Mouse (Mus musculus) small intestine, adult 2 months (tissue): ENCODE measurements at regions not wholly inside any gene's neighbourhood (a gene's known extent, or its start where the extent isn't known, plus 50 kb on each side); places are given as distances from the start of the nearest gene placed in this dataset.

Experiments used
- H3K27ac ChIP-seq: fragments of 200-500 bp; 2 replicates; pipeline ENCODE4 v1.5.1; 2012; ENCODE audit warnings: low read depth, low read length, control low read depth, inconsistent platforms; ENCODE audit not compliant: insufficient read depth
- H3K27me3 ChIP-seq: fragments of 200-500 bp; 2 replicates; pipeline ENCODE4 v1.6.1; 2012; ENCODE audit warnings: mild to moderate bottlenecking, moderate library complexity, low read length, inconsistent platforms; ENCODE audit not compliant: control insufficient read depth, insufficient read depth
- H3K36me3 ChIP-seq: fragments of 200-500 bp; 2 replicates; pipeline ENCODE4 v1.6.1; 2012; ENCODE audit warnings: mild to moderate bottlenecking, low read length, control low read depth, inconsistent platforms; ENCODE audit not compliant: control insufficient read depth, insufficient read depth
- H3K4me1 ChIP-seq: fragments of 200-500 bp; 2 replicates; pipeline ENCODE4 v1.6.1; 2012; ENCODE audit warnings: low read length, inconsistent platforms, mixed read lengths; ENCODE audit not compliant: control insufficient read depth, insufficient read depth, insufficient read length
- H3K4me3 ChIP-seq: fragments of 200-500 bp; 2 replicates; pipeline ENCODE4 v1.5.1; 2012; ENCODE audit warnings: low read depth, mild to moderate bottlenecking, control low read depth, inconsistent platforms, low read length, moderate library complexity
- CTCF ChIP-seq: fragments of 200-500 bp; IDR thresholded peaks from 2 replicates; pipeline ENCODE4 v1.5.1; 2012; ENCODE audit warnings: low read depth, mild to moderate bottlenecking, control low read depth, inconsistent platforms, low read length, moderate library complexity, mixed read lengths; ENCODE audit not compliant: insufficient replicate concordance, insufficient read length; ENCODE audit errors: extremely low read depth
- POLR2A ChIP-seq: fragments of 200-500 bp; IDR thresholded peaks from 2 replicates; pipeline ENCODE4 v1.6.1; 2012; ENCODE audit warnings: low read depth, mild to moderate bottlenecking, control low read depth, inconsistent platforms, low read length, moderate library complexity
- WGBS: fragments of 180-500 bp; shearing (Covaris S2); methylation state at CpG from one replicate; pipeline ENCODE4 v1.1.7; 2018; 5-methylcytosine and 5-hydroxymethylcytosine counted together

- WGBS, result 70% methylated on average over 2 of the region's 2 CpGs
- no peaks in the 10 kb centered on the region for H3K4me1 ChIP-seq
- no peak overlapping the region for H3K4me3 ChIP-seq
- H3K27ac ChIP-seq, result no peak overlapping the region
- TF ChIP-seq POLR2A (no peak), CTCF (no peak)
- no peaks in the 10 kb centered on the region for H3K36me3 ChIP-seq
- no peaks in the 10 kb centered on the region for H3K27me3 ChIP-seq
Observed at GRCm38 (mm10) chr6:101525129-101525528, 147.4 kb upstream of the Pdzrn3 start.

- H3K27ac ChIP-seq, result no peak overlapping the region
- 94% methylated on average over 6 of the region's 6 CpGs for WGBS
- TF ChIP-seq CTCF (no peak), POLR2A (no peak)
Observed at GRCm38 (mm10) chr6:101521316-101521715, 143.6 kb upstream of the Pdzrn3 start.

GRCm38 (mm10) chr6:101520755-101521154 is 143.1 kb upstream of the Pdzrn3 start:
- no peaks in the 10 kb centered on the region for H3K36me3 ChIP-seq
- H3K27ac ChIP-seq, result no peak overlapping the region
- H3K4me3 ChIP-seq, result no peak overlapping the region
- 72% methylated on average over 3 of the region's 3 CpGs for WGBS
- no peaks in the 10 kb centered on the region for H3K4me1 ChIP-seq
- H3K27me3 ChIP-seq, result no peaks in the 10 kb centered on the region
- TF ChIP-seq CTCF, result no peak
- no peak for TF ChIP-seq POLR2A

More at GRCm38 (mm10) chr6:101521316-101521715, 143.6 kb upstream of the Pdzrn3 start:
- no peaks in the 10 kb centered on the region for H3K4me1 ChIP-seq
- H3K4me3 ChIP-seq, result no peak overlapping the region
- H3K27me3 ChIP-seq, result no peaks in the 10 kb centered on the region
- H3K36me3 ChIP-seq, result no peaks in the 10 kb centered on the region

- H3K27ac ChIP-seq, result no peak overlapping the region
- H3K4me3 ChIP-seq, result no peak overlapping the region
- H3K4me1 ChIP-seq, result no peaks in the 10 kb centered on the region
- TF ChIP-seq CTCF (no peak), POLR2A (no peak)
- H3K27me3 ChIP-seq, result no peaks in the 10 kb centered on the region
- WGBS, result 39% methylated on average over 9 of the region's 9 CpGs
- no peaks in the 10 kb centered on the region for H3K36me3 ChIP-seq
Observed at GRCm38 (mm10) chr6:101518904-101519701, 141.4 kb upstream of the Pdzrn3 start.

GRCm38 (mm10) chr6:101517584-101517983 is 139.9 kb upstream of the Pdzrn3 start:
- H3K4me3 ChIP-seq, result no peak overlapping the region
- TF ChIP-seq POLR2A (no peak), CTCF (no peak)
- 57% methylated on average over 2 of the region's 2 CpGs for WGBS
- H3K4me1 ChIP-seq, result no peaks in the 10 kb centered on the region
- no peaks in the 10 kb centered on the region for H3K36me3 ChIP-seq
- no peaks in the 10 kb centered on the region for H3K27me3 ChIP-seq
- no peak overlapping the region for H3K27ac ChIP-seq

- Histone ChIP-seq H3K36me3 (no peaks in the 10 kb centered on the region), H3K27me3 (no peaks in the 10 kb centered on the region), H3K4me1 (no peaks in the 10 kb centered on the region), H3K27ac (no peak overlapping the region), H3K4me3 (no peak overlapping the region)
- 85% methylated on average over 2 of the region's 2 CpGs for WGBS
- TF ChIP-seq CTCF (no peak), POLR2A (no peak)
Observed at GRCm38 (mm10) chr6:101513696-101514095, 136.0 kb upstream of the Pdzrn3 start.

- WGBS, result 50% methylated on average over 5 of the region's 5 CpGs
- Histone ChIP-seq H3K36me3 (no peaks in the 10 kb centered on the region), H3K4me1 (no peaks in the 10 kb centered on the region), H3K27me3 (no peaks in the 10 kb centered on the region), H3K4me3 (no peak overlapping the region), H3K27ac (no peak overlapping the region)
- TF ChIP-seq POLR2A (no peak), CTCF (no peak)
Observed at GRCm38 (mm10) chr6:101502149-101502548, 124.5 kb upstream of the Pdzrn3 start.
